Mouse (Mus musculus): ENCODE results near the gene Zxdc. TPM values are rescaled to one million over a fixed set of nuclear protein-coding genes. Genes with fewer than 3 reads are reported as not detected.

Gene Zxdc
- 10 to 100 TPM; 24.6 to 27.8 TPM for polyA plus RNA-seq (2017; shearing (Covaris generic))

GRCm38 (mm10) chr6:90368976-90369724, at the start of gene Zxdc:
Gene Zxdc (plus strand): TSS chr6:90369492.

GRCm38 (mm10) chr6:90324991-90325390, 44.3 kb upstream of the Zxdc start, which contains the start of gene Chst13:
Gene Chst13 (minus strand): TSS chr6:90325185.

GRCm38 (mm10) chr6:90332561-90333425, 36.5 kb upstream of the Zxdc start, which contains the start of gene Uroc1:
Gene Uroc1 (plus strand): TSS chr6:90333284.

GRCm38 (mm10) chr6:90428380-90428974, 59.2 kb downstream of the Zxdc start, which contains the start of gene Cfap100:
Gene Cfap100 (minus strand): TSS chr6:90428797.

Other genes with a start within 250 kb of the Zxdc start
- not detected for gene Vmn1r51, start 246.9 kb upstream of the Zxdc start, polyA plus RNA-seq (2017; shearing (Covaris generic))
- not detected for gene Vmn1r52, start 194.7 kb upstream of the Zxdc start, polyA plus RNA-seq (2017; shearing (Covaris generic))
- not detected for gene V1ra8, start 166.7 kb upstream of the Zxdc start, polyA plus RNA-seq (2017; shearing (Covaris generic))
- not detected for gene Vmn1r53, start 145.1 kb upstream of the Zxdc start, polyA plus RNA-seq (2017; shearing (Covaris generic))
- not detected for gene Vmn1r54, start 123.2 kb upstream of the Zxdc start, polyA plus RNA-seq (2017; shearing (Covaris generic))
- gene BC048671, start 68.3 kb upstream of the Zxdc start, polyA plus RNA-seq (2017; shearing (Covaris generic)) = not detected
- gene Chst13, start 44.3 kb upstream of the Zxdc start, polyA plus RNA-seq (2017; shearing (Covaris generic)) = not detected
- not detected for gene Uroc1, start 36.2 kb upstream of the Zxdc start, polyA plus RNA-seq (2017; shearing (Covaris generic))
- gene Cfap100, start 59.3 kb downstream of the Zxdc start, polyA plus RNA-seq (2017; shearing (Covaris generic)) = under 1 TPM; 0.14 to 0.17 TPM
- under 1 TPM in 1 of 2 experiments, not detected in 1; 0.33 TPM for gene Klf15, start 93.1 kb downstream of the Zxdc start, polyA plus RNA-seq (2017; shearing (Covaris generic))
- 1 to 10 TPM in 1 of 2 experiments, under 1 TPM in 1; 0.79 to 1.6 TPM for gene Aldh1l1, start 116.9 kb downstream of the Zxdc start, polyA plus RNA-seq (2017; shearing (Covaris generic))
- gene Slc41a3, start 235.2 kb downstream of the Zxdc start, polyA plus RNA-seq (2017; shearing (Covaris generic)) = 10 to 100 TPM in 1 of 2 experiments, 1 to 10 TPM in 1; 9.4 to 14.1 TPM